Mouse (Mus musculus) embryonic fibroblast, embryonic 13.5 days (primary cell): Measurements from ENCODE around the gene 1110008L16Rik.

ENCODE experiments used
- CTCF ChIP-seq: IDR thresholded peaks from 2 replicates; pipeline ENCODE4 v1.5.1; 2011; ENCODE audit warnings: mild to moderate bottlenecking, control low read depth, low read length, moderate library complexity, borderline replicate concordance; ENCODE audit not compliant: insufficient read depth
- POLR2A ChIP-seq: IDR thresholded peaks from 2 replicates; pipeline ENCODE4 v1.6.1; 2011; ENCODE audit warnings: low read depth, mild to moderate bottlenecking, control low read depth, low read length, moderate library complexity

DNA sequence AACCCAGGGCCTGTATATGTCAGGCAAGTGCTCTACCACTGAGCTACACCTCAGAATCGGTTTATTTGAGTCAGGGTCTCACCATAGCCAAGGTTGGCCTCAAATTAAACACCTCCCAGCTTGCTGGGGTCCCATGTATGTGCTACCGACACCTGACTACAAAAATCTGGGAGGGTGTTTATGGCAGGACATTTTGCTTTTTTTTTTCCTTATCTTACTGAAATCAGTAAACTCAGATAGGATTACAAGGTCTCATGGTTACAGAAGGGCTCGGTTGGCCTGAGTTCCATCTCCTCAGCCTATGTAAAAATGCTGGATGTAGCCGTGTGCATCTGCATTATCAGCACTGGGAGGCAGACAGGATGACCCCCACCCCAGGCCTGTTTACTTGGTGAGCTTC, 29.4 kb downstream of the 1110008L16Rik start:
- TF ChIP-seq CTCF (no peak), POLR2A (no peak)
